Mouse (Mus musculus): Measurements from ENCODE around the gene Camkmt.

- no peak for TF ChIP-seq CTCF (IDR thresholded peaks at IDR 0.05; ENCODE audit: borderline replicate concordance, extremely low read depth, insufficient read depth, insufficient read length)
- TF ChIP-seq POLR2A (IDR thresholded peaks at IDR 0.05; ENCODE audit: borderline replicate concordance, extremely low read depth, insufficient read depth, insufficient read length, poor library complexity, severe bottlenecking), result no peak
Observed at GRCm38 (mm10) chr17:85355356-85355755, 265.0 kb downstream of the Camkmt start.

Data from brain, embryonic 14.5 days (tissue).